Mouse (Mus musculus) hindlimb bud, embryonic 11.5 days (tissue): ENCODE results near the gene Calb2.

Experiments
- DNase-seq: peaks from one replicate; pipeline ENCODE4 v3.0.0-alpha.2; 2012; ENCODE audit warnings: low read depth, low spot score; ENCODE audit errors: extremely low spot score

The Calb2 gene

DNA sequence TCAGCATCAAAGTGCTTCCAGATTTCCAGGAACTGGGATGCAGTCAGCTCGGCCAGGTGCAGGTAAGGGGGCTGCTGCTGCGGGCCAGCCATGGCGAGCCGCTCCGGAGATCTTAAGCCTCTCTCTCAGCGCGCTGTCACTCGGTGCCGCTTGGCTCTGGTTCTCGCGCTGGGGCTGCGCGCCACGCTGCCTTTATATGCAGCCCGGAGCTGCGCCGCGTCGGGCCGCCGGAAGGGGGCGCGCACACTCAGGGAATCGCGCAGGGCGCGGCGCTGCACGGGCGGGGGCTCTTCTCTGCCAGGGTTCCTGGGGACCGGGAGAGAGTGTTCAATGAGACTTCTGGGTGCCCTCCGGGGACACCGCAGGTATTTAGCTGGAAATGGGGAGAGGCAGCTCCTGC is at the start of gene Calb2:
TSS of gene Calb2 (minus strand) at position 165 of the 400 bp plus-strand sequence.
- no peak for DNase-seq

DNA sequence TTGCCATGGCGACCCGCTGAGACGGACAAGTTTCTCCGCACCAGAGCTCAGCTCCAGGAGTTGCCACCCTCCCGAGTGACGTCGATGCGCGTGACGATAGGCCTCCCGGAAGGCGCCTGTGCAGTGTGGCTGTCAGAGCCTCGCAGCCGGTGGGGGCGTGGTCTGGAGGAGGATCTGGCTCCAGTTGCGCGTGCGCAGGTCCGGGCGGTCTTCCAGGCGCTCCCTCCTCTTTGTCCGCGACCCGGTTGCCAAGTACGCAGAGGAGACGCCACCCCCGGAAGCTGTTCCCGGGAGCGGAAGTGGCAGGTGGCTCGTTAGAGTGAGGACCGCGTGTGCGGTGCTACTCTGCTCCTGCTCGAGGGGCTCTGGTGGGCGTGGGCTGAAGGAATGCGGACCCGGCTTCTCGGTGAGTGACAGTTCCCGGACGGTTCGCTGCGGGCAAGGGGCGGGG is 49.7 kb upstream of the Calb2 start:
- DNase-seq: peak; percentile 89

DNA sequence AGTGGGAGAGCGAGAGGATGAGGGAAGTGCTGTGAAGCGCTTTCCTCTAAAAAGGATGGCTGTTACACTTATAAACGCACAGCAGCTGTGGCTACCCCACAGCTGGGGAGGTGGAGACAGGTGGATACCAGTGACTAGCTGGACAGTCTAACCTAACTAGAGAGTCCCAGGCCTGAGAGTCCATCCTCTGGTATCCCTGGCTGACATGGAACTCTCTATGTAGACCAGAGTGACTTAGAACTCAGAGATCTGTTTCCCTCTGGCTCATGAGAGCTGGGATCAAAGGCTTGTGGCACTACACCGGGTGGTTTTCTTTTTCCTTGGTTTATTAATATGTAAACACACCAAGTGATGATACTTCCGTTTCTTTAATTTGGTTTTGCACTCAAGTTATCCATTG is 49.2 kb upstream of the Calb2 start:
- no peak for DNase-seq

DNA sequence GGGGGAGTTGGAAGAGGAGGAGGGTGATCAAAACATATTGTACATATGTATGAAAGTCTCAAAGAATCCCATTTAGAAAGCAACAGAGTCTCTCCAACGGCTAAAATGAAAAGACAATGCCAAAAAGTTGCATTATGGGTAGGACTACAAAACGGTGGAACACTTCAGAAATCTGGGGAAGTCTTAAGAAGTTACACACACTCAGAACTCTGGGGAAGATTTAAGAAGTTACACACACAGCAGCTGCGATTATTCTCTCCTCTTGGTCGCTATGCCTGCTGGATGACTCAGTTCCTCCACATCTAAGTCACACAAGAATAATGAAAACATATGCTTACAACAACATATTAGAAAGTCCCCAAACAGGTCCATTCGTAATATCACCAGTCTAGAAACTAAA is 48.2 kb upstream of the Calb2 start:
- DNase-seq: no peak

DNA sequence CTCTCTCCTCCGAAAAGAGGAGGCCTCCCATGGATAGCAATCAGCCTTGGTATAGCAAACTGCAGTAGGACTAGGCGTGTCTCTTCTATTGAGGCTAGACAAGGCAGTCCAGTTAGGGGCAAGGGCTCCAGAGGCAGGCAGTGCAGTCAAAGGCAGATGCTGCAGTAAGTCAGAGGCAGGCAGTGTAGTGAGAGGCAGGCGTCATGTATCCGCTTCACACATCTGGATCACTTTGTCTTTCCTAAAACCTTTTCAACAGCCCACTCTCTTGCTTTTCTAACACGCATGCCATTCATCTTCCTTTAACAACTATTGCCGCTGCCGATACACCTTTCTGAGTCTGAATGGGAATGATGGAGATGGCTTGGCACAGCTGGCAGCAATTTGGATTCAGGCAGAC is 47.4 kb upstream of the Calb2 start, which contains the start of gene Cmtr2:
TSS of gene Cmtr2 (plus strand) at position 301 of the 400 bp plus-strand sequence.
- no peak for DNase-seq

DNA sequence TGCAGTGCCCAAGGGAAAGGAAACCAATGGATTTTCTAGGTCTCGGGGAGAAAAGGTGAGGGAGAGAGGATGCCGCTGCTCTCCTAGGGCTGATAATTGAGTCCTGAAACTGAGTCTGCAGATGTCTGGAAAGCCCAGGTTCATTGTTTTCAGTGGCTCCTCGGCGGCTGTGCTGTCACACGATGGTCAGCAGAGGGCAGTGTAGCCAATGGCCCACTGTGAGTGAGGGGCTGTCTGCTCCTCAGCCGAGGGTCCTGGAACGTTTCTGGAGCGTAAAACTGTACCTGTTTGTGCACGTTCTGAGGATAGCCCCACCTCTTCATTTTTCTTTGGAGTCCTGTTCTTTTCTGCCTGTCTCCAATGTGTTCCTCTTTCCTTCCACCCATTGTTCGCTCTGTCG is 33.8 kb upstream of the Calb2 start:
- DNase-seq: no peak

DNA sequence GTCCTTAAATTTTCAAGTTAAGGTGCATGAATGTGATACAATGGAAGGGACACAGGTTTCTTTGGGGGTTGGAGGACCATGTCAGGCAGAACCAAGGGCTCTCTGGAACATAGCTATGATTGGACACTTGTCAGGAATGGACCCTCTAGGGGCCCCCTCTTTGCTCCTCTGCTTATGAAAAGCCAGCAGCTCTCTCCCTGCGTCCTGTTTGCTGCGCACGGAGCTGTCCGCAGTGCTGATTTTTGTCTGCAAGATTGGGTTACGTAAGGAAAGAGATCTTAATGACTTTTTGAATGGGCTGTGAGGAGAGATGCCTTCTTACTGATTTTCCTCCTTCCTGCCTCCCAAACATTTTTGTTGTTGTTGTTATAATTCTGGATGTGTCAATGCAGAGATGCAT is 28.7 kb upstream of the Calb2 start:
- DNase-seq: peak; percentile 80

DNA sequence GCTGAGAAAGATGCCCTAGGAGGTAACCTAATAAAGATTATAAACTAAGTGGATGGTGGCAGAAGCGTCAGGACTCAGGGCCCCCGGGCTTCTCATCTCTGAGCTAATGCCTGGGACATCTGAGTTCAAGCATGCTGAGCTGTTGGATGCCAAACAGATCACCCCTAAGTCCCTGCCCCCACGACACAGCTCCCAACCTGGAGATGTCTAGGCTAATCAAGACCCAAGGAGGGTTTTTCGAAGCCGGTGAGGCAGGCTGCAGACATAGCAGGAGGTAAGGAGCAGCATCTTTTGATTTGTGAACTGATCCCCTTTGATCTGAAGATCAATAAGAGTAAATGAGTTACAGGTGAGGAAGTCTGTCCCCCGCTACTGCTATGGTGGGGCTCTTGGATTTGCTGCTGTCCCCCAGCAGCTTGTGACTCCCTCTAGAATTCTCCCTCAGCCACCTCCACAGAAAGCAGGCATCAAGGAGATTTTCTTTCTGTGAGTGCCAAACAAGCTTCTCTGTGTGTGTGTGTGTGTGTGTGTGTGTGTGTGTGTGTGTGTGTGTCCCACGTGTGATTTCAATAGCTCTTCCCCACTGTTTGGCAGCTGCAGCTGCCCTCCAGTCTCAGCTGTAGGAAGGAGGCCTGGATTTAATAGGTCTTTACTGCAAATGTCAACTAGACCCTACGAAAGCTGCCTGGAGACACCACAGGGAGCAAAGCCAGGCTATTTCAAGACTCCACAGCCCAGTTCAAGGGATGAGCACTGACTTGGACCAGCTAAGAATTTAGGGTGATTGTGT is 21.1 kb upstream of the Calb2 start:
- no peak for DNase-seq

DNA sequence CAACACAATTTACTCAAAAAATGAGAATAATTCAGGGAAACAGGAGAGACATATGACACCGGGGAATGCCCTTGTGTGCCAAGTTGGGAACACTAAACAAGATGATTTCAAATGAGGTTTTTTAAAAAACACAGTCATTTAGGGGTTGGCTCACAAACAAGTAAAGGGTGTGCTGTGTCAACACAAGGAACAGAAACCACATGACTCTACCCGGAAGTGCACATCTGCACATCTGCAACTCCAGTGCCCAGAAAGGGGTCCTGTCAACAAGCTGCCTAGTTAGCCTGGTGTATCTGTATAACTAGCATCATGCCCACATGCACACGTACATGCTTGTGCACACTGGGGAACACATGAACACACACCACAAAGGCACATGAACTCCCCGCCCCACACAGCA is 17.5 kb upstream of the Calb2 start:
- no peak for DNase-seq

DNA sequence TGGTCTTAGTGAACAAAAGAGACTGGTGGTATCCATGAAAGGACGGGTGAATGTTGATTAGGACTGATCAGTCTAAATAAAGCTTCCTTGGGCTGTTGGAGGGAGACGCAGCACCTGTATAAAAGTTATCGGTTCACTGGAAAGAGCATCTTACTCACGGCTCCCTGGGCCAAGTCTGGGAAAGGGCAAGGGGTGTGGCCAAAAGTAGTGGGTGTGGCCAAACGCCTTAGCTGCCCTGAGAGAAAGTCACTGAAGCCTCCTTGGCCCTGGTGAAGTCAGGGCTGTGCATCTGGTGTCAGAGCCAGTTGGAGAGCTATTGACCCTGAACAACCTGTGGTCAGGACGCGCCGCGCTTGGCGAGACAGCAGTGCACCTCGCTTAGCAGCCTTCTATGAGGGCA is 15.7 kb upstream of the Calb2 start:
- no peak for DNase-seq

DNA sequence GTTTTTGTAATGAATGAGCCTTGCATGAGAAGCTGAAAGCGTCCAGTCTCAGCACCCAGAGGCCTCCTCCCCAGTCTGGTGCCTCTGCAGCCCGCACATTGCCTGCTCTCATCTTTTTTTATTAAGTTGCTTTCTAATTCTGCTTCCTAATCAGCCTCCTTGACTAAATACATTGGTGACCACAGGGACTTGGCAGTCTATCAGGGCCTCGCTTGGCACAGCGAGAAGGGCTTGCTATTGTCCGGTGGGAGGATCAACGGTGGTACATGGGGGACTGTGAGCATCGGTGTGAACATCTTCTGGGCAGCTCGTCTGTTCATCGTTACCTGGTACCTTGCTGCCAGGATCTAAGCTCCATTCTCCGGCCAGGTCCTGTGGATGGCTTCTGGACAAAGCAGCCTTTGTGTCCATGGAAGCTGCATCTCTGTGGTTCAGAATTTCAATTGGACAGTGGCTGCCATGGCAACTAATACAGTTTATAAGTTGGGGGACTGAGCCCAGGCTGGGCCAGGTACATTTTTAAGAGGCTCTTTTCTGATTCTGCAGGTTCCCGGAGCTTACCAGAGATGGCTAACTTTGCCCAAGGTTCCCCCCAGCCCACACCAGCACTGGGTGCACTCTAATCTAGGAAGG is 14.8 kb upstream of the Calb2 start:
- no peak for DNase-seq

DNA sequence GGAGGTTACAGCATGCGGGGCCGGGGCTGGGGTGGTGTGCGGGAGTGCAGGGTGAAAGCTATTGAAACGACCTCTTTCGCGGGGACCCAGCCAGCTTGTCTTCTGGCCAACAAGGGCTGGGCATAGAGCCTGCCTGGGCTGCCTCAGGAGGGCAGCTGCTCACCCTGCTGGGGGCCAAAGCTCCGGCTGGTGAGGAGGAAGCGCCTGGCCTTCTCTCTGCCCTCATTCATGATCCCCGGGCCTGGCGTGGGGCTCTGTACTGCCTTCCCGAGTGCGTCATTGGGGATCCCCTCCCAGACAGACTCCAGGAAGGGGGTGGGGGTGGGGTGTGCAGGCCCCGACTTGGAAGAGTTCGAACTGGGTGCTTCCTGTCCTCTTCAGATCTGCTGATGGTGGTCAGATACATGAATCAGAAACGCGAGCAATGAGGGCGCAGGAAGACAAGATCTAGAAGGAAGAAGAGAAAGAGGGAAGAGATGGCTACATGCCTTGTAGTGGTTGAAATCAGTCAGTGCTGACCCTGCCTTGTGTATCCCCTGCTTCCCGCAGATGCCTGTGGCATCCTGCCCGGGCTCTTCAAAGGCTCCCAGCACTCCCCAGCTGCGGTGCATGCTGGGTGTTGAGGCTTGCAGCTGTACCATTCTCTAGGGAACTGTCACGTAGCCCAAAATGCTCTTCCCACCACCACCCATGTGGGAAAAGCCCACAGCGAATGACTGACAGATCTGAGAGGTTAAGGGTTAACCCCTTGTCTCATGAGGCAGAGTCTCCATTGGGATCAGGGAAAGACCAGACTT is 9.5 kb upstream of the Calb2 start:
- DNase-seq: no peak

DNA sequence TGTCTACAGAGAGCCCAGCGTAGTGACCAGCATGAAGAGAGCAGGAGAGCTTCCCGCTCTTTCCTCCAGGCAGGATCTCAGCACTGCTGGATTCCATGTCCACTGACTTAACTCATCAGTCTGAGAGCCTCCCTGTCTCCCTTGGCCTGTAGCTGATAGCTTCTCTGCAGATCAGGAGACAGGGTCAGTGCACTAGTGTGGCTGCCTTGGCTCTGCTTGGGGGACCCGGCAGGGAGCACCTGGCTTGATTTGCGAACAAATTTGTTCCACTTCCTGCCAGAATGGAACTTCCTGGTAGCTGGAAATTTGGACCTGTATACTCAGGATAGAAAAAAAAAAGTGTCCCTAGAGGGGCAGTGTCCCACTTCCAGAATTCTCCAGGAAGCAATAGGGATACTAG is 6.8 kb upstream of the Calb2 start:
- no peak for DNase-seq

DNA sequence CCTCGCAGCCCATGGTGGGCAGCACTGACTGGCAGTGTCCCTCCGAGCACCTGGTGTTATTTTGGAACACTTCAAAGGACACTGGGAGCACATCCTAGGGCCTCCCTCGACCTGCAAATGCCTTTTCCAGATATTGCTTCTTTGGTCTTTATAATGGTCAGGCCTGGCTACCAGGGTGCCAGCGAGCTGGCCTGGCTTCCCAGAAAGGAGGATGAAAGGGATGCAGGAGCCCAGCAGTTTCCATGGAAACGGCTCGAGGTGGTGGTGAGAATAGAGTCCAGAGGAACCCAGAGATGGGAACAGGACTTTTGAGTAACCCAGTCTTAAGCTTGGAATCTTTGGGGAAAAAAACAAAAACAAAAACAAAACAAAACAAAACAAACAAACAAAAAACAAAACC is 4.2 kb upstream of the Calb2 start:
- no peak for DNase-seq

DNA sequence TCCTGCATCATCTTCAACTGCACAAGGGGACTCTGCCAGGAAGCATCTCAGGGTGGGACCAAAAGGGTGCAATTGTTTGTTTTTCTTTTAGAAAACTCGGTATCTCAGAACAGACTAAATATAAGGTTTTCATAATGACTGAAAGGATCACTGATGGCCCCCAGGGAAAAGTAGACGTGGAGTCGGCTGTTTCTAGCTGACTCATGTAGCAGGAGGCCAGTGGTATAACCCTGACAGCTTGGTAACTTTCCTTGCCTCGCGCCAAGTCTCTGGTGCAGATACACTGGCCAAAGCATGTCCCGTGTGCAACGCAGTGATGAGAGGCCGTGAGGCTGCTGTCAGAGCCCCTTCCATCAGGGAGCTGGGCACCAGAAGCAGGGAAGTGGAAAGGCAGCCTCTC is 1.7 kb downstream of the Calb2 start:
- DNase-seq: no peak

DNA sequence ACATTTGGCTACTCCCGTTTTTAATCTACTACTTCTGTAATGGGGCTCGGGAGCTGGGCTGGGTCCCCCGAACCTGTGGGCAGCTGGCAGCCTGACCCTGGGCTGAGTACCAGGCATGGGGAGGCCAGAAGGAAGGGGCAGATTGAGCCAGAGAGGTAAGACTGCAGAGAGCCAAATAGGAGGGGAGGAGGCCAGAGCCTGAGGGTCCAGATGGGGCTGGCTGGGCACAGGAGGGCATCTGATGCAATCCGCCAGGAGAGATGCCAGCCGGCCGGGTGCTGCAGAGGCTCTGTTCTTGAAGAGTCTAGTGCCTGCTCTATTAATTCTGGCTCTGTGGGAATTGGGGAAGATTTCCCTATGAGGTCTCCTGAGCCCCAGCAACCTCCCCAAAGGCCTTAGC is 6.0 kb downstream of the Calb2 start:
- no peak for DNase-seq

DNA sequence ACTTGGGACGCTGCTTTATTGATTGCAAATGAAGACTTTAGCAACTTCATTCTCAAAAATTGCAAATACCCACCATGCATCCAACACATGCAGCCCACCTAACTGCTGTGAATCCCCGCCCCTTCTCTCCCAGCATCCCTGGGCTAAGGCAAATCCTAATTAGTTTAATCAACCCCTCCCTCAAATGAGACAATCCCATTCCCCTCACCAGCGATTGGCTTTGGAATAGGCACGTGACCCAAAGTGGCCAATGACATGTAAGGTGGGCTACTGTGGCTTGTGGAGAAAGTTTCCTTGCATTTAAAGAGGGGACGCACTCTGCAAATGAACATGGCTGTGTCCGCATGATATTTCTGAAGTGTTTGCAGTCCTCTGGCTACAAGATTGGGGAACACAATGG is 15.1 kb downstream of the Calb2 start:
- DNase-seq: no peak

DNA sequence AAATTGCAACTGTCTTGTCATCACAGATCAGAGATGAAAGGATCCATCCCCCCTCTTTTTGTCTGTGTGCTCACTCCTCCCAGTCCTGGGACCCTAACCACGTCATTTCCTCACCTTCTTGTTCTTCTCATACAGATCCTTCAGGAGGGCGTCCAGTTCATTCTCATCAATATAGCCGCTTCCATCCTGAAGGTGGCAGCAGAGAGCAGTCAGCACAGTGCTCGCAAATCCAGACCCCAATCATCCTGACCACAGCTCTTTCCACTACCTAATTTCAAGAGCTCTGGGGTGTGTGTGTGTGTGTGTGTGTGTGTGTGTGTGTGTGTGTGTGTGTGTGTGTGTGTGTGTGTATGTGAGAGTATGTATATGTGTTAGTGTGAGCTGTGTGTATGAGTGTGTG is 22.5 kb downstream of the Calb2 start:
- DNase-seq: peak; percentile 42

DNA sequence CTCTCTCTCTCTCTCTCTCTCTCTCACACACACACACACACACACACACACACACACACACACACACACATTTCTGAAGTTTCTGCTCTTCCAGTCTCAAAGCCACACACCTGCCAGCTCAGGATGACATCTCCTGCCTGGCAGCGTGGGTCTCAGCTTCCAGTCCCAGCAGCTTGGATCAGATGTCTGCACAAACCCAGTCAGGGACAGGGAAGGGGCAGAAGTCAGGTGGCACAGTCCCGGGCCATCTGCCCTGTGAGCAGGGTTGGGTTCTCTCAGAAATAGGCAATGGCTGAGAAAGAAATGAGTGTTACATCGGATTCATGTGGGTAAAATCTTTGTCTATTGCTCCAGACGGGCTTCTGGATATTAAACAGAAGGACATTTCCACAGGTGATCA is 27.2 kb downstream of the Calb2 start:
- DNase-seq: no peak

DNA sequence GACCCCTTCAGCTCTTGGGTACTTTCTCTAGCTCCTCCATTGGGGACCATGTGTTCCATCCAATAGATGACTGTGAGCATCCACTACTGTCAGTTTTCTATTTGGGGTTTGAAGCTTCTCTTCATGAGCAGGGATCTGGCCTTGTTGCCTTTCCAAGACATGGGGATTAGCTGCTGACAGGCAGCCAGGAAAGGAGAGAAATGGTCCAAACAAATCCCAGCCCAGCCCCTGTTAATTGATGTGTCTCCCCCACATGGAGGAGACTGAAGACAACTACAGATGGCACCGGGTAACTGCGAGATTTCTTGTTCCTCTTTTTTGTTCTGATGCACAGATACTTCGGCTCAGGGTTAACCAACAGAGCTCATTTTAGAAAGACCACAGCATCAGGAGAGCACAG is 27.9 kb downstream of the Calb2 start:
- no peak for DNase-seq

DNA sequence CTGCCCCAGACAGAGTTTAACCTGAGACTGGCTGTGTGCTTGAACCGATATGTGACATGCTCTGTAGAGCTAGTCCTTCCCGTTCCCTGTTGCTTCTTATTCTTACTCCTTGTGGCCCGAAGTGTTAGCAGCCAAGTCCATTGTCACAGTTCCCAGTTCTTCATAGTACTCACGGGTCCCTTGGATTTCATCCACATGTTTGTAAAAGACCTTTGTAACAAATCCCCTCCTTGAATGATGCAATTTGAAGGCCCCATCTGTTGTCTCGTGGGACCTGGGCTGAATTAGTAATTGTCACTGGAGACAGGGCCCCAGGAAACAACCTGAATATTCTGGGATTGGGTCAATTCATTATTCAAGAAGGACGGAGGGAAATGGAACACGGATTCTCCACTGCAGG is 32.5 kb downstream of the Calb2 start:
- no peak for DNase-seq

DNA sequence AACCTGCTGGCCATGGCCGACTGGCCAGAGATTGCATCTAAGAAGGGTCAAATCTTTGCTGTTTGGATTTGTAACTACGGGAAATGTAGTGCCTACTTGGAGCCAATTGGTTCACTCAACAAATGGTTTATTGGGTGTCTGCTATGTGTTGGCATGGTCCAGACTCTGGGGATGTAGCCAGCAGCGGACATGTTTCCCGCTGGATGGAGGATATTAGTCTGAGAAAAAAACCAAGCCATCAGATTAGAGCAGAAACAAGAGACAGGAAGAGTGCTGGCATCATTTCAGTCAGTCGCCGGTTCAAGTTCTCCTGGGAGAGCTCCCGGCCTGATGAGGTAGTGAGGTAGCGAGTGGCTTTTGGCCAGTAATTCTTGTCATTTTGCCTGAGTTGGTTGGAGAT is 33.8 kb downstream of the Calb2 start:
- DNase-seq: no peak
